Mouse (Mus musculus) hindbrain, embryonic 13.5 days (tissue): Measurements from ENCODE around the gene Il17rd. TPM values are rescaled to one million over a fixed set of nuclear protein-coding genes. Genes with fewer than 3 reads are reported as not detected.

Experiments used
- ATAC-seq: fragments of 200-750 bp; cut with Nextera tagmentation; 2 replicates; pipeline ENCODE4 v1.8.0; 2017; ENCODE audit warnings: moderate TSS enrichment; ENCODE audit not compliant: low FRiP score
- H3K27ac ChIP-seq: fragments of 300-500 bp; sonication (generic); 2 replicates; pipeline ENCODE4 v1.5.1; 2015; ENCODE audit warnings: inconsistent platforms, mild to moderate bottlenecking, moderate library complexity
- H3K27me3 ChIP-seq: fragments of 300-500 bp; sonication (generic); 2 replicates; pipeline ENCODE4 v1.6.1; 2015; ENCODE audit warnings: mild to moderate bottlenecking, inconsistent platforms
- H3K36me3 ChIP-seq: fragments of 300-500 bp; sonication (generic); 2 replicates; pipeline ENCODE4 v1.6.1; 2015; ENCODE audit warnings: mild to moderate bottlenecking, inconsistent platforms
- H3K4me1 ChIP-seq: fragments of 300-500 bp; sonication (generic); replicated peaks from 2 replicates; pipeline ENCODE4 v1.6.1; 2015; ENCODE audit warnings: inconsistent platforms
- H3K4me2 ChIP-seq: fragments of 300-500 bp; sonication (generic); 2 replicates; pipeline ENCODE4 v1.6.1; 2015; ENCODE audit warnings: inconsistent platforms, mild to moderate bottlenecking, moderate library complexity
- H3K4me3 ChIP-seq: fragments of 300-500 bp; sonication (generic); 2 replicates; pipeline ENCODE4 v1.5.1; 2015; ENCODE audit warnings: mild to moderate bottlenecking, inconsistent platforms
- H3K9ac ChIP-seq: fragments of 300-500 bp; sonication (generic); 2 replicates; pipeline ENCODE4 v1.6.1; 2015; ENCODE audit warnings: mild to moderate bottlenecking, inconsistent platforms
- H3K9me3 ChIP-seq: fragments of 300-500 bp; sonication (generic); 2 replicates; pipeline ENCODE4 v1.6.1; 2016; ENCODE audit warnings: inconsistent platforms
- WGBS: fragments of 180-500 bp; shearing (Covaris S2); methylation state at CpG from one replicate; pipeline ENCODE4 v1.1.7; 2015; 5-methylcytosine and 5-hydroxymethylcytosine counted together
- polyA plus RNA-seq: library from polyadenylated mRNA; unstranded; fragments of >200 nt; fragmentation: Nextera tagmentation; extraction: Ambion mirVana; gene quantifications from 2 replicates; pipeline ENCODE4 v1.2.1, GENCODE M21; 2015

The Il17rd gene
- polyA plus RNA-seq, 1 experiment from 2014 or later = 3.4 TPM

- Histone ChIP-seq H3K27me3 (no peaks in the 10 kb centered on the region), H3K4me3 (no peak overlapping the region), H3K9me3 (no peaks in the 10 kb centered on the region), H3K4me1 (peaks cover 19% of the 10 kb centered on the region), H3K4me2 (no peak overlapping the region), H3K9ac (no peak overlapping the region), H3K36me3 (0 out of 2 replicates have a peak, but pooled peaks cover 3% of the 10 kb centered on the region), H3K27ac (no peak overlapping the region)
- no peak for ATAC-seq
- 56% methylated on average over 12 of the region's 12 CpGs for WGBS
Observed at GRCm38 (mm10) chr14:27105731-27106457, 67.2 kb downstream of the Il17rd start.

- WGBS = 71% methylated on average over 6 of the region's 6 CpGs
- ATAC-seq = no peak; the same call in 1 of the 2 replicates
- Histone ChIP-seq H3K4me2 (no peak overlapping the region), H3K9ac (no peak overlapping the region), H3K36me3 (no peaks in the 10 kb centered on the region), H3K27ac (no peak overlapping the region), H3K4me3 (no peak overlapping the region), H3K4me1 (no peaks in the 10 kb centered on the region; the same call in 1 of the 2 replicates), H3K27me3 (peaks cover 12% of the 10 kb centered on the region), H3K9me3 (no peaks in the 10 kb centered on the region)
Observed at GRCm38 (mm10) chr14:27108748-27109504, 70.2 kb downstream of the Il17rd start.

GRCm38 (mm10) chr14:27114362-27115274, 75.9 kb downstream of the Il17rd start, which contains the start of gene Arhgef3:
TSS of gene Arhgef3 (plus strand) at chr14:27114899.
- Histone ChIP-seq H3K36me3 (no peaks in the 10 kb centered on the region), H3K9ac (peak within 1 kb of the TSS; percentile 72), H3K4me2 (peak within 1 kb of the TSS; percentile 99), H3K4me3 (peak within 1 kb of the TSS; percentile 54), H3K27me3 (peaks cover 58% of the 10 kb centered on the region), H3K4me1 (peaks cover 11% of the 10 kb centered on the region), H3K9me3 (no peaks in the 10 kb centered on the region), H3K27ac (no peak within 1 kb of the TSS)
- WGBS = under 1% methylated on average over 51 of the region's 58 CpGs
- ATAC-seq = peak; percentile 69; the same call in 1 of the 2 replicates

- WGBS = 23% methylated on average over 11 of the region's 11 CpGs
- no peak for ATAC-seq
Observed at GRCm38 (mm10) chr14:27115275-27115660, 76.5 kb downstream of the Il17rd start.

DNA sequence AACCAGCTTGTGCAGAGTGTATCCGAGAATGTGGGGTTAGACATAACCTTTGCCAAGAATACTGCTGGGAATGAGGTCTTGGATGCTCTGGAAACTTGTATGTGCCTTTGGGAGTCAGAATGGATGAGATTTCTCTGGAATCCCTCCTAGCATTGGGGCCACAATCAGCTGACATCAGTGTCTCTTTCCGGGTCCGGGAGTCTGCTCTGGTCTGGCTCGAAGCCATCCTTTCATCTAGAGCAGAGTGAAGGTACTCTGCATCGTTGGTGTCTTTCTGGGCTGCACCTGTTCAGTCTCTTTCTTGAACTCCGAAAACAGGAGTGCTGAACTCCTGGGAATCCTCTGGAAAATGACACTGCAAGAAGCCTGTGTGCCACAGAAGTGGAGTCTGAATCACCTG, 77.2 kb downstream of the Il17rd start:
- Histone ChIP-seq H3K27me3 (peaks cover 58% of the 10 kb centered on the region), H3K27ac (no peak overlapping the region), H3K36me3 (no peaks in the 10 kb centered on the region), H3K4me3 (no peak overlapping the region), H3K4me1 (peaks cover 11% of the 10 kb centered on the region), H3K9me3 (no peaks in the 10 kb centered on the region), H3K9ac (no peak overlapping the region), H3K4me2 (no peak overlapping the region)
- ATAC-seq = no peak
- WGBS = 75% methylated on average over 6 of the region's 6 CpGs

More at GRCm38 (mm10) chr14:27115275-27115660, 76.5 kb downstream of the Il17rd start:
- H3K27ac ChIP-seq = no peak overlapping the region
- H3K4me1 ChIP-seq = peaks cover 11% of the 10 kb centered on the region
- peak overlapping the region; percentile 72; the same call in 1 of the 2 replicates for H3K9ac ChIP-seq
- no peaks in the 10 kb centered on the region for H3K36me3 ChIP-seq
- H3K9me3 ChIP-seq = no peaks in the 10 kb centered on the region
- peak overlapping the region; percentile 99 for H3K4me2 ChIP-seq
- H3K27me3 ChIP-seq = peaks cover 58% of the 10 kb centered on the region
- peak overlapping the region; percentile 54 for H3K4me3 ChIP-seq

DNA sequence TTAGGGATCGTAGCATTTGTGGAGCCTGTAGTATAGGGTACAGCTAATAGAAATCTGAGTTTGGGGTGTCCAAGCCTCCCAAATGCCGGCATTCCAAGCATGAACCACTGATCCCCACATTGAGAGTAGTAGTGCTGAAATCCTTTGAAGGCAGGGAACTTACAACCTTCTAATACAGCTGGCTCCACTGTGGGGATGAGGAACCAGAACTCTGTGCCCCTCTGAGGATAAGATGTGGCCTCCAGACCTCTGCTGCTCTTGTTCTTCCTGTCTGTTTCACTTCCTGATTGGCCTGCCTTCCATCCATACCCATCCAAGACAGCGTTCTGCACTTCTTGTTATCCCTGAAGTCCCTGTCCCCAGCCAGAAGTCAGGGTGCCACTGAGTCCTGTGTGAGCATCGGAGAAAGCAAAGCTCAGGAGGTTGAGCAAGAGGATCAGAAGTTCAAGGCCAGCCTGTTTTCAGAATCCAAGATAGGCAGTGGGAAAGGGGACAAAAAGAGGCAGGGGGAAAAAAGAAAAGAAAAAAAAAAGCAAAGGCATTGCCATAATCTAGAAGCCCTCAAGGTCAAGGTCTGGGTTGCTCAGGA, 77.9 kb downstream of the Il17rd start:
- WGBS = 80% methylated on average over 4 of the region's 4 CpGs
- H3K4me3 ChIP-seq = no peak overlapping the region
- no peak overlapping the region for H3K4me2 ChIP-seq
- H3K27ac ChIP-seq = no peak overlapping the region
- no peaks in the 10 kb centered on the region for H3K9me3 ChIP-seq
- H3K9ac ChIP-seq = no peak overlapping the region
- no peaks in the 10 kb centered on the region for H3K36me3 ChIP-seq
- H3K4me1 ChIP-seq = peaks cover 11% of the 10 kb centered on the region
- H3K27me3 ChIP-seq = peaks cover 58% of the 10 kb centered on the region
- ATAC-seq = no peak

- no peak overlapping the region for H3K4me3 ChIP-seq
- no peaks in the 10 kb centered on the region for H3K9me3 ChIP-seq
- H3K27me3 ChIP-seq = peaks cover 50% of the 10 kb centered on the region
- no peaks in the 10 kb centered on the region for H3K36me3 ChIP-seq
- no peak for ATAC-seq
- no peak overlapping the region for H3K4me2 ChIP-seq
- no peak overlapping the region for H3K9ac ChIP-seq
- peaks cover 11% of the 10 kb centered on the region for H3K4me1 ChIP-seq
- H3K27ac ChIP-seq = no peak overlapping the region
- WGBS = 80% methylated on average over 5 of the region's 5 CpGs
Observed at GRCm38 (mm10) chr14:27118546-27118945, 79.8 kb downstream of the Il17rd start.

DNA sequence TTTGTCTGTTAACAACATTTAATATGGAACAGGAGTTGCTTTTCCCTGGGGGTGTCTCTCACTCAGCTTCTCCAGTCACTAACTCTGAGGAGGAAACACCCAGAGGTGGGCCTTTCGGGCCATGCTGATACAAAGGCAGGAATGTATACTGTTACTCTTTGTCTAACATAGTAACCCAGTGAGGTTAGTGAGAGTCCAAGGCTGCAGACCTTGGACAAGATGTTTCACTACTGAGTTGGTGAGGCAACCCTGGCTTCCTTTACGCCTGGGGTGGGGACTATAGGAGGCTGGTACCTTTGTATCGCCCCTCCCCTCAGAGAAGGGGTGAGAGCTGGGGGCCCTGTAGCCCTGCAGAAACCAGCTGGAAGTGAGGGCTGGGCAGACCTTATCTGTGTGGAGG, 83.9 kb downstream of the Il17rd start:
- WGBS = 79% methylated on average over 3 of the region's 3 CpGs

DNA sequence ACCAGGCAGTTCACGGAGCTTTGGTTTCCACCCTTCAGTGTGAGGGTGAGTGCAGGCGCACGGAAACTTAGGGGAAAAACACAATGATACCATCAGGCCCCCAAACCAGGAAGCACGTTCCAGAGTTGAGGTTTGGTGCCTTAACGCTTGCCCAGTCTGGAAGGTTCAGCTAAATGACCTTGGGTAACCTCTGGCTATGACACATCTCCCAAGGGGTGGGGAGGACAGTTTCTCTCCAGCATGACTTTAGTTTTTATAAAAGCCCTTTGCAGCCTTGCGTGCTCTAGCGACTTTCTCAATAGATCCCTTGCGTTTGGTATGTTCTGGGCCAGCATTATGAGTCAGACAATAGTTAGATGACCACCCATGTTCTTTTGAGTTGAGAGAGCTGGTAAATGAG, 84.8 kb downstream of the Il17rd start:
- Histone ChIP-seq H3K36me3 (no peaks in the 10 kb centered on the region), H3K9me3 (no peaks in the 10 kb centered on the region), H3K4me3 (no peak overlapping the region), H3K9ac (no peak overlapping the region), H3K27me3 (peaks cover 6% of the 10 kb centered on the region; the same call in 1 of the 2 replicates), H3K4me2 (no peak overlapping the region), H3K27ac (no peak overlapping the region), H3K4me1 (no peaks in the 10 kb centered on the region)
- ATAC-seq = no peak
- 60% methylated on average over 8 of the region's 8 CpGs for WGBS

More for the DNA sequence above, 83.9 kb downstream of the Il17rd start:
- no peak for ATAC-seq
- H3K27ac ChIP-seq = no peak overlapping the region
- H3K4me1 ChIP-seq = no peaks in the 10 kb centered on the region
- H3K9me3 ChIP-seq = no peaks in the 10 kb centered on the region
- H3K27me3 ChIP-seq = peaks cover 13% of the 10 kb centered on the region
- no peak overlapping the region for H3K9ac ChIP-seq
- no peak overlapping the region for H3K4me3 ChIP-seq
- no peaks in the 10 kb centered on the region for H3K36me3 ChIP-seq
- no peak overlapping the region for H3K4me2 ChIP-seq

GRCm38 (mm10) chr14:27130031-27130430, 91.3 kb downstream of the Il17rd start:
- Histone ChIP-seq H3K9ac (no peak overlapping the region), H3K4me2 (no peak overlapping the region), H3K27ac (no peak overlapping the region), H3K27me3 (0 out of 2 replicates have a peak, but pooled peaks cover 3% of the 10 kb centered on the region), H3K9me3 (no peaks in the 10 kb centered on the region), H3K36me3 (no peaks in the 10 kb centered on the region), H3K4me1 (no peaks in the 10 kb centered on the region), H3K4me3 (no peak overlapping the region)
- ATAC-seq = no peak
- WGBS = 92% methylated on average over 3 of the region's 3 CpGs

- H3K27me3 ChIP-seq = 0 out of 2 replicates have a peak, but pooled peaks cover 3% of the 10 kb centered on the region
- 89% methylated on average over 1 of the region's 1 CpGs for WGBS
- H3K4me1 ChIP-seq = no peaks in the 10 kb centered on the region
- no peaks in the 10 kb centered on the region for H3K9me3 ChIP-seq
- H3K4me3 ChIP-seq = no peak overlapping the region
- H3K27ac ChIP-seq = no peak overlapping the region
- H3K4me2 ChIP-seq = no peak overlapping the region
- ATAC-seq = no peak
- H3K9ac ChIP-seq = no peak overlapping the region
- H3K36me3 ChIP-seq = no peaks in the 10 kb centered on the region
Observed at GRCm38 (mm10) chr14:27130676-27131075, 91.9 kb downstream of the Il17rd start.
